Mouse (Mus musculus) cortical plate, adult 2 months (tissue): ENCODE results near the gene 1700017B05Rik.

ENCODE experiments used
- CTCF ChIP-seq: fragments of 200-500 bp; IDR thresholded peaks from 2 replicates; pipeline ENCODE4 v1.5.1; 2011; ENCODE audit warnings: mild to moderate bottlenecking, control low read depth, low read length; ENCODE audit not compliant: insufficient read depth; ENCODE audit errors: extremely low read depth
- POLR2A ChIP-seq: fragments of 200-500 bp; IDR thresholded peaks from 2 replicates; pipeline ENCODE4 v1.6.1; 2011; ENCODE audit warnings: mild to moderate bottlenecking, low read length, control low read depth; ENCODE audit not compliant: insufficient read depth; ENCODE audit errors: extremely low read depth

GRCm38 (mm10) chr9:57300825-57301224, 38.4 kb upstream of the 1700017B05Rik start:
- TF ChIP-seq CTCF (no peak), POLR2A (no peak)
